In the genomic region with DNA sequence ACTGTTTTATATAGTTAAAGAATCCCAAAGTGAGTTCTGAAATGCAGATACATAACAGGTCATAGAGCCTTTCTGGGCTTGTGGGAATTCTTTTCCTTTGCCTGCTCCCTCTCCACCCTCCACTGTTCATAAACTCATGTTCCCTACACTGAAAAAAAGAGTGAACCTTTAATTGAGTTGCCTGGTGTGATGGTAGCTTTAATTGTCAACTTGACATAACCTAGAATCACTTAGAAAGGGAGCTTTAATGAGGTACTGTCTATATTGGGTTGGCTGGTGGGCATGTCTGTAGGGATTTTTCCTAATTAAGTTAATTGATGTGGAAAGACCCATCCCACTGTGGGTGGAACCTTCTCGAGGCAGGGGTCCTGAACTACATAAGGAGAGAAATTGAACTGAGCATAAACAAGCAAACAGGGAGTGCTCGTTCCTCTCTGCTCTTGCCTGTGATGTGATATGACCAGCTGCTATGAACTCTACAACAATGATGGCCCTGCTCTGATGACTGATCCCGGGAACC, we compare ENCODE assay signal across 22 mouse cellular contexts.
"Had no signal": no experiment of that assay in that cellular context is flagged by ENCODE, and none has a peak within 500 bp of the region (broad histone marks: within the 10 kb centered on the region; RNA-seq: fewer than 3 reads in every experiment).

No protein-coding gene starts in this region.

- H3K4me2 ChIP-seq: limb, embryonic 12.5 days; limb, embryonic 15.5 days; liver, embryonic 11.5 days; lung, embryonic 14.5 days; midbrain, embryonic 12.5 days; neural tube, embryonic 12.5 days; stomach, embryonic 15.5 days had no signal

- H3K27ac ChIP-seq: layer of hippocampus, adult 2 months; left cerebral cortex, adult 2 months; limb, embryonic 12.5 days; limb, embryonic 15.5 days; liver, embryonic 14.5 days; macrophage; midbrain, embryonic 12.5 days; neural tube, embryonic 12.5 days; stomach, embryonic 15.5 days had no signal

- H3K4me3 ChIP-seq: layer of hippocampus, adult 2 months; left cerebral cortex, adult 2 months; limb, embryonic 12.5 days; limb, embryonic 15.5 days; midbrain, embryonic 12.5 days; neural tube, embryonic 12.5 days; stomach, embryonic 15.5 days had no signal

- H3K27me3 ChIP-seq: limb, embryonic 12.5 days; limb, embryonic 15.5 days; midbrain, embryonic 12.5 days; neural tube, embryonic 12.5 days; stomach, embryonic 15.5 days had no signal

- H3K9me3 ChIP-seq: limb, embryonic 12.5 days; limb, embryonic 15.5 days; midbrain, embryonic 12.5 days; neural tube, embryonic 12.5 days; stomach, embryonic 15.5 days had no signal

- H3K4me1 ChIP-seq: limb, embryonic 12.5 days; limb, embryonic 15.5 days; midbrain, embryonic 12.5 days; neural tube, embryonic 12.5 days; stomach, embryonic 15.5 days had no signal

- DNase-seq: kidney, adult 18-20 months; kidney, adult 9 months; kidney, postnatal 25 days; left cerebral cortex, postnatal 4 days; liver, postnatal 0 days; lung, embryonic 14.5 days; right cerebral cortex, postnatal 25 days; spleen, adult 18-20 months; thymus, postnatal 25 days had no signal

- ATAC-seq: intestine, embryonic 16.5 days; liver, postnatal 0 days; lung, postnatal 0 days; midbrain, embryonic 16.5 days had no signal

- H3K9ac ChIP-seq: limb, embryonic 12.5 days; limb, embryonic 15.5 days; liver, embryonic 14.5 days; liver, postnatal 0 days; lung, embryonic 14.5 days; midbrain, embryonic 12.5 days; neural tube, embryonic 12.5 days; stomach, embryonic 15.5 days had no signal

- H3K36me3 ChIP-seq: limb, embryonic 12.5 days; limb, embryonic 15.5 days; midbrain, embryonic 12.5 days; neural tube, embryonic 12.5 days; stomach, embryonic 15.5 days had no signal
